Mouse (Mus musculus): ENCODE measurements around the gene Agbl4.

The Agbl4 gene

GRCm38 (mm10) chr4:111390736-111391135 lies 993.3 kb downstream of the Agbl4 start:
- DNase-seq (ENCODE audit: low read depth, low spot score): no peak

DNA sequence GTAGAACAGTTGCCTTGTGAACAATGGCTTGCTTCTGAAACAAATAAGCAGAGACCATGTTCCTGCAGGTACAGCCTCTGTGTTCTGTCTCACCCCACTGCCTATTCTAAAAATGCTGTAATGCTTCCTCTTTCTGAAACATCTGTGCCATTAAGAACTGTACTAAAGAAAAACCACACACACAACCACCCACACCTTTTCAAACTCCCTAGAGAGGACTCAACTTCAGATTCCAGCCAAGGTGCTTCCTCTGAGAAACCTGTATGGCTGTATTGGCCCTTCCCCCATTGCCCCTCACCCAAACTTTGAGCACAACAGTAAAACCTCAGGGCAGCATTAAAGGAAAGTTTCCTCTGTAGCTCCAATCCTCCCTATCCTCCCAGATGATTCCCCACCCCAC lies 1002.3 kb downstream of the Agbl4 start:
- DNase-seq (ENCODE audit: low read depth, low spot score): no peak

DNA sequence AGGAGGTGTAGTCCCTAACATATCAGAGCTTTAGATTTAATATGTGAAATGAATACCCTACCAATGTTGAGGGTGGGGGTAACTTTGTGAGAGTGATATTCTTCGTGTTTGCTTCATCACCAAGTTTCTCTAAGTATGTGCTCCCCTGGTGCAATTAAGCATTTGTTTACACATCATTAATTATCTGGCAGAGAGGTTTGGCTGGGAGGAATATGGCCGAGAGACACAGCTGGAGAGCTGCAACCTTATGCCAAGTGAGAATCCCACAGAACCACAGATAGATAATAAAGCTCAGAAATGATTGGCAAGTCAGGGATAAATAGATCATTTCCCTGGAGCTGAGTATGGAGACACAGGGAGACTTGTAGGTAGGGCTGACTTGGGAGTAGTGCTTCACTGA lies 1003.2 kb downstream of the Agbl4 start:
- DNase-seq (ENCODE audit: low read depth, low spot score): no peak

- no peak for DNase-seq (ENCODE audit: low read depth, low spot score)
Observed at GRCm38 (mm10) chr4:111403243-111403642, 1005.8 kb downstream of the Agbl4 start.

- DNase-seq (ENCODE audit: low read depth, low spot score): no peak
Observed at GRCm38 (mm10) chr4:111410731-111411130, 1013.3 kb downstream of the Agbl4 start.

DNA sequence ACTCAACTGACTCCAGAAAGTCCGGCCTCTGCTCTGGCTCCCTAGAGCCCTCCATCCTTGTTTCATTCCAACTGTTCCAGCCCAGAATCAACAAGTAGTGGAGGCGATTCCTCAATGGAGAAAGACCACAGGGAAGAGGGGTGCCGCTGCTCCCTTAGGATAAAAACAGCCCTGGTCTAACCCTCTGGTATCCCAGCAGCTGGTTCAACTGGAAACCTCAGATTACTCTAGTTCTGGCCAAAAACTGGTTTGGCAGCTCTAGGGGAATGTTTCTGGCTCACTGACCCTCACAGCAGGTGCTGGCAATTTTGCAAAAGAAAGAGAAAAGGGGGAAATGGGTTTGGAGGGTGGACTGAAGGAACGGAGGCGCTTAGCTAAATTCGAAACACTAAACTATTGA lies 1016.9 kb downstream of the Agbl4 start:
- DNase-seq (ENCODE audit: low read depth, low spot score): no peak

DNA sequence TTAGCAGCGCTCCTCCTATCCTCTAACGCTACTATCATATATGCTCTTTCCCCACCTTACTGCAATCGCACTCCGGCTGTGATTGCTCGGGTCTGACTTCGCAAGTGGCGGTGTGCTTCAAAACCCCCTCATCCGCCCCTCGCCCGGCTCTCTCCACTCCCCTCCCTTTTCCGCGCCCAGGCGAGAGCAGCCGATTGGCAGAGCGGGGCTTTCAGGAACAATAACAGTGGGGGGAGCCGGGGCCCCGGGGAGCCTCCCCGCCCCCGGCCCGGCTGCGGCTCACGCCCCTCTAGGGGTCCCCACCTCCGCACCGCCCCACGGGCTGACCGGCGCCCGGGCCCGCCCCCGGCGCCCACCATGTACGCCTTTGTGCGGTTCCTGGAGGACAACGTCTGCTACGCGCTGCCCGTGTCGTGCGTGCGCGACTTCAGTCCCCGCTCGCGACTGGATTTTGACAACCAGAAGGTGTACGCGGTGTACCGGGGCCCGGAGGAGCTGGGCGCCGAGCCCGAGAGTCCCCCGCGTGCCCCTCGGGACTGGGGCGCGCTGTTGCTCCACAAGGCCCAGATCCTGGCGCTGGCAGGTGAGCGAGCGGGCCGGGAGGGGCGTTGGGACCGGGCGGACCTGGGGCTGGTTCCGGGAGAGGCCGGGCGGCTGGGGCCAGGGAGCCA lies 1017.5 kb downstream of the Agbl4 start, which contains the start of gene Bend5:
TSS of gene Bend5 (plus strand) at position 189 of the 671 bp plus-strand sequence.
- DNase-seq (ENCODE audit: low read depth, low spot score): peak; percentile 62

DNA sequence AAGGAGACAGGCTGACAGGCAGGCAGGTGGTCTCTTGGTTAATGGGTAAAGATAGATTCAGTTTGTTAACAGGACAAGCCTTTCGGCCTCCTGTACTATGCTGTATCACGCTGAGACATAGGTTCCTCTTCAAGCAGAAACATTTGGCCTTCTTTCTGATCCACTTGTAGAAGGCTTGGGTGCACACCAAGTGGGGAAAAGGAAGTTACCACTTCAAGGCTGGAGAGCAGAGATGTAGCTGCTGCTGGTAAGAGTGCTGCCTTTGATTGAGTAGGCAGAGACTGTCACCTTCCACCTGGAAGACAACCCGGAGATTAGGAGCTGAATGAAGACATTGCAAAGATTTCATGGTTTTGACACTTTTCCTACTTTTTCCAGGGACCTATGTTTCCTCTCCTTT lies 1018.7 kb downstream of the Agbl4 start:
- DNase-seq (ENCODE audit: low read depth, low spot score): no peak

GRCm38 (mm10) chr4:111416551-111416950 lies 1019.1 kb downstream of the Agbl4 start:
- DNase-seq (ENCODE audit: low read depth, low spot score): no peak

DNA sequence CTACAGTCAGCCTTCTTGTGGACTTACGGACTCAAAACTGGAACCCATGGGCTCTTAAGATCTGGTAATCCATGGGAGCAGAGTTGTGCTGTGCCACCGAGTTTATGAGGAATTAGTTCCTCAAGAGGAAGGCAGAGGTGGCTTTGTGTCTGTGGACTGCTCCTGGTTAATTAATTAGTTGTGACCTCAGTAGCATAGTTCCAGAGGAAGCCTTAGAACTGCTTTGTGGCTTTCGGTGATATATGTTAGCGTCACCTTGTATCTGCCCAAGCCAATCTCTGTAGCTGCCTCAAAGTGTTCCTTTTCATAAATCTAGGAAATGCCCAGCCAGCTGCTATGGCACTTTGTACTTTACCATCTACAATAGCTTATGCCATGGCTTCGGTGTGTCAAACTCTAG lies 1020.3 kb downstream of the Agbl4 start:
- DNase-seq (ENCODE audit: low read depth, low spot score): no peak

GRCm38 (mm10) chr4:111419476-111419875 lies 1022.0 kb downstream of the Agbl4 start:
- no peak for DNase-seq (ENCODE audit: low read depth, low spot score)

DNA sequence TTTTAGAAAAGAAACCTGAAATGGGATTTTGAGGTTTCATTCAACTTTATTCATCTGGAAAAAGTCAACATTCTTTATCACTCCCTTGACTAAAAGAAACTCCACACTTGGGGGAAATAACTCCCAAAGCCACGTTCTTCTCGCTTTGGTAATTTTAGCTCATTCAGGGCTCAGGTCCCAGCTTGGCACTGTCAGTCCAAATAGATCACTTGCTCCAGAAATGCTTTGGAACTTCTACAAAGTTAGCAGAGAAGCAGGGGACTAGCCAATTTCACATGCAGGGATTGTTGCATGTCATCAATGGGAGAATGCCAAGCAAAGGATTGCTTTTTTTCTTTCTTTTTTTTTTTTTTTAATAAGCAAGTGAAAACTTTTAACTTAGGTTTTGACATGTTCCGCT lies 1022.6 kb downstream of the Agbl4 start:
- DNase-seq (ENCODE audit: low read depth, low spot score): no peak

- DNase-seq (ENCODE audit: low read depth, low spot score): no peak
Observed at GRCm38 (mm10) chr4:111420955-111421354, 1023.5 kb downstream of the Agbl4 start.

DNA sequence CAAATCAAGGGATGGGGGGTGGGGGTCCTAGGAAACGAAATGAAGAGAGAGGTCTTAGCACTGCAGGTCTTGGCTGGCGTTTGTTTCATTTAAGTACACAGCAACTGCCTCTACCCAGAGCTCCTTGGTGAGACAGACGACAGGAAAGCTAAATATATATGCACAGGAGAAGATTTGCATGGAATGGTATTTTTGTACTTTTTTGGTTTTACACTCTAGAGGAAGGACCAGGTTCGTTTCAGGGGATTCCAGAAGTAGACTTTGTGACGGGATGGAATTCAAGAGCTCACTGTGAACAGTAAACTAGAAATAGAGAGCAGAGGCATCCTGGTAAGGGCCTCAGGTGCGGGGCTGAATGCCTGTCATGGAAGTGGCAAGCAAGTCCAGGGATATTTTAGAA lies 1024.3 kb downstream of the Agbl4 start:
- DNase-seq (ENCODE audit: low read depth, low spot score): no peak

- no peak for DNase-seq (ENCODE audit: low read depth, low spot score)
Observed at GRCm38 (mm10) chr4:111424371-111424950, 1027.0 kb downstream of the Agbl4 start.

DNA sequence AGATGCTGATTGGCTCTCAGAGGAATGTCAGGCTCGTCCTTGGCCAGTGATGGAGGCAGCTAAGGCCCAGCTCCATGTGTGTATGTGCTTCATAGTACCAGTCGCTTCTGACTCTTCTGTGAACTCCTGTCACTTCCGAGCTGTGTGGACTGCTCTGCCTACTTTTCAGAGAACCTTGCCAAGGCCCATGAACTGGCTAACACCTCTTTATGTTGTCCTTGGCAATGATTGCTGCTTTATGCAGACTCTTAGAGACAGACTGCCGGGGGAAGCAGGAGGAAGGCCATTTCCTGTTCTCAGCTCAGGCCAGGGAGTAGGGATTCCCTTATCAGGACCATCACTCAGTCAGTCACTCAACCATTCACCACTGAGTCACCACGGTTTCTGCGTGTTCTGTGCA lies 1027.7 kb downstream of the Agbl4 start:
- DNase-seq (ENCODE audit: low read depth, low spot score): no peak

GRCm38 (mm10) chr4:111431186-111431585 lies 1033.7 kb downstream of the Agbl4 start:
- DNase-seq (ENCODE audit: low read depth, low spot score): no peak

- no peak for DNase-seq (ENCODE audit: low read depth, low spot score)
Observed at GRCm38 (mm10) chr4:111432013-111432412, 1034.6 kb downstream of the Agbl4 start.

GRCm38 (mm10) chr4:111432417-111432816 lies 1035.0 kb downstream of the Agbl4 start:
- DNase-seq (ENCODE audit: low read depth, low spot score): no peak

- DNase-seq (ENCODE audit: low read depth, low spot score): no peak
Observed at GRCm38 (mm10) chr4:111441709-111442108, 1044.2 kb downstream of the Agbl4 start.

DNA sequence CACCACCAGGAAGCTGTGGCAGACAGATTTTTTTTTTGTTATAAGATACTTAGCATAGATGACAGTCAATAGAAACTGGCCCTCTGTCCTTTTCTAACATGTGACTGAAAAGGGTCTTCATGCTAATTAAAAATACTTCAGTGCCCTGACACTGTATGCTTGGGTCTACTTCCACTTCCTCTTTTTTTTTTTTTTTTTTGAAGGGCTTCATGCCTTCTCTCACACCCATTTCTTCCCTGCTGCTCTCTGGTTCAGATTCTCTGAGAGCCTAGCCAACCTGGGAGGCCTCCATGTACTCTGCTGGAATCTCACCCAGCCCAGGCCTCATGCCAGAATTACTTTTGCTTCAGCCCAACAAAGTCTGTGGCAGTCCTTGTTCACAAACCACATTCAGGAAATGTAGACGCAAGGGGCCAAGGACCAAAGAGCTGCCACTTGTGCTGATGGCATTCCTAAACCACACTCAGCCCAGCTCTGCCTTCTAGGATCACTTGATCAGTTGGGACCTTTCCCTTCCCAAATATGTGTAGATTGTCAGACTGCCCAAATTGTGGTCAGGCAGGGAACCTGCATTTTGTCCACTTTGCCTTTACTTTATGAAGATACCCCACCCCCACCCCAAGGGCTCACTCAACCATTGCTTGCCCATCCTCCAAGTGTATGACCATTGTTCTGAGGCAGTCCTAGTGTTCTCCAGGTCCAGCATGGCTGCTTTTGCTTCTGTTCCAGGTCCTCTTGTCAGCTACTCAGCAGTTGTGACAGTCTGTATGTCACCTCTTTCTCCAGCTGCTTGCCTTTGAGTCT lies 1045.2 kb downstream of the Agbl4 start:
- DNase-seq (ENCODE audit: low read depth, low spot score): no peak

- DNase-seq (ENCODE audit: low read depth, low spot score): no peak
Observed at GRCm38 (mm10) chr4:111443906-111444615, 1046.6 kb downstream of the Agbl4 start.

Data from CD4-positive helper T cell, adult 2 months (primary cell).